Comparison of ENCODE assay signal across 11 mouse cellular contexts in the genomic region with DNA sequence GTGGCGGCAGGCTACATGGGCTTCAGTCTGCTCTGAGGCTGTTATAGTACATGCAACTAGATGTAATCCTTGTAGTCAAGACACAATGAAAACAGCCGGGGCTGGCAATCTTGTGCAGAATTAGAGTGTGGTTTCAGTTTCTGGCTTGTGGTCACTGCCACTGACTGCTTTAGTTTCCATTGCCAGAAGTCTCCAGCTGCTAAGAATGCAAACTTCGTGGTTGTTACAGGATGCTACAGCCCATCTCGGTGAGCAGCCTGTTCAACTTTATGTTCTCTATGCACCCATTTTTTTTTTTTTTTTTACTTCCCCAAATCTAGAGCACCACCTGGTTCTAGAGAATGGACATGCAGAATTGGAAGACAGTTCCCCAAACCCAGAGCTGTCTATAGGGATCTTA. TPM values are rescaled to one million over a fixed set of nuclear protein-coding genes. Genes with fewer than 3 reads are reported as not detected.
DNase-seq lines count a peak whose midpoint lies in the region; ATAC-seq and TF ChIP-seq lines count a peak whose summit lies in the region.
"Had no signal": no experiment of that assay in that cellular context is flagged by ENCODE, and none has a peak within 500 bp of the region (broad histone marks: within the 10 kb centered on the region; RNA-seq: fewer than 3 reads in every experiment).

No protein-coding gene starts in this region.

- no peaks in the 10 kb centered on the region for H3K36me3 ChIP-seq in myocyte (ENCODE audit: control insufficient read depth, insufficient read depth)
- no peaks in the 10 kb centered on the region for H3K36me3 ChIP-seq in forebrain, embryonic 13.5 days (ENCODE audit: poor library complexity, severe bottlenecking)
- H3K36me3 ChIP-seq: lung, embryonic 15.5 days had no signal

- H3K4me2 ChIP-seq in myocyte (ENCODE audit: low read depth), result peak overlapping the region; percentile 73
- no peak overlapping the region for H3K4me2 ChIP-seq in forebrain, embryonic 13.5 days
- H3K4me2 ChIP-seq: lung, embryonic 15.5 days had no signal

- no peak overlapping the region for H3ac ChIP-seq in myocyte (ENCODE audit: control insufficient read depth, insufficient read length)

- ATAC-seq in forebrain, embryonic 13.5 days, result no peak
- ATAC-seq: forebrain, postnatal 0 days; hindbrain, postnatal 0 days had no signal

- no peak for TF ChIP-seq CTCF in bone marrow, adult 2 months (IDR thresholded peaks at IDR 0.05; ENCODE audit: control insufficient read depth, insufficient read depth, low read length)

- no peak overlapping the region for H3K9ac ChIP-seq in forebrain, embryonic 13.5 days
- H3K9ac ChIP-seq: forebrain, postnatal 0 days; lung, embryonic 15.5 days had no signal

- H3K4me1 ChIP-seq in bone marrow, adult 2 months (ENCODE audit: control insufficient read depth, insufficient read depth, low read length), result peaks cover 4% of the 10 kb centered on the region
- H3K4me1 ChIP-seq in forebrain, embryonic 13.5 days, result no peaks in the 10 kb centered on the region

- DNase-seq in lung, postnatal 10 days, result peak; percentile 18
- DNase-seq in lung, postnatal 4 days, result no peak
- DNase-seq in retina, postnatal 1 day, result no peak
- DNase-seq in gastrocnemius, postnatal 10 days, result no peak
- DNase-seq: cerebellum, postnatal 25 days; forebrain, postnatal 0 days had no signal

- no peaks in the 10 kb centered on the region for H3K79me2 ChIP-seq in myocyte (ENCODE audit: control insufficient read depth, insufficient read depth)

- peak overlapping the region; percentile 42 for H3K4me3 ChIP-seq in bone marrow, adult 2 months (replicated peaks; ENCODE audit: control insufficient read depth, low read depth, low read length)
- no peak overlapping the region for H3K4me3 ChIP-seq in myocyte
- H3K4me3 ChIP-seq in forebrain, embryonic 13.5 days, result no peak overlapping the region
- H3K4me3 ChIP-seq: lung, embryonic 15.5 days had no signal

- no peaks in the 10 kb centered on the region for H3K27me3 ChIP-seq in myocyte (ENCODE audit: control insufficient read depth, insufficient read depth, insufficient read length)
- no peaks in the 10 kb centered on the region for H3K27me3 ChIP-seq in forebrain, embryonic 13.5 days
- H3K27me3 ChIP-seq: lung, embryonic 15.5 days had no signal

- H3K9me3 ChIP-seq in forebrain, embryonic 13.5 days (replicated peaks), result peaks cover 4% of the 10 kb centered on the region
- H3K9me3 ChIP-seq: lung, embryonic 15.5 days had no signal

- TF ChIP-seq POLR2A in bone marrow, adult 2 months (IDR thresholded peaks at IDR 0.05; ENCODE audit: borderline replicate concordance, control insufficient read depth, low read depth, low read length), result no peak
- no peak for TF ChIP-seq POLR2A in myocyte (IDR thresholded peaks at IDR 0.05; ENCODE audit: insufficient read length, low read depth)

- WGBS in bone marrow, adult 2 months, result under 1% methylated on average over 4 of the region's 4 CpGs
- WGBS in forebrain, embryonic 13.5 days, result 95% methylated on average over 4 of the region's 4 CpGs

- H3K27ac ChIP-seq in bone marrow, adult 2 months (ENCODE audit: control insufficient read depth, insufficient read depth, low read depth, low read length, poor library complexity), result peak overlapping the region; percentile 74; the same call in 1 of the 2 replicates
- H3K27ac ChIP-seq in forebrain, embryonic 13.5 days, result no peak overlapping the region
- H3K27ac ChIP-seq: hindbrain, postnatal 0 days; lung, embryonic 15.5 days had no signal

TF ChIP-seq in myocyte, 11 proteins besides CTCF, POLR2A, EP300 and RAD21:
- TF ChIP-seq CEBPB (IDR thresholded peaks at IDR 0.05; ENCODE audit: insufficient read depth, poor library complexity, severe bottlenecking), result peak; percentile 89
- TF ChIP-seq MYOG (IDR thresholded peaks at IDR 0.05; ENCODE audit: control insufficient read depth in 1 of 3, insufficient read depth in 1 of 3, insufficient read length in 2 of 3, low read depth in 2 of 3), result peak in 2 of 3 experiments; percentile 23 to 55
- no peak for TF ChIP-seq USF1 (IDR thresholded peaks at IDR 0.05; ENCODE audit: low read depth)
- TF ChIP-seq MYOD1 (IDR thresholded peaks at IDR 0.05; ENCODE audit: control insufficient read depth in 1 of 3, insufficient read length in 2 of 3, low read depth in 2 of 3), result peak in 1 of 3 experiments; percentile 26

RNA-seq across cellular contexts. Expression of a gene that starts 23.2 kb away (rescaled TPM):
- 8.3 and 10.1 TPM in 2 replicates for polyA plus RNA-seq in bone marrow, adult 2 months (2011; ENCODE audit: insufficient read depth, insufficient read length, low replicate concordance, missing spikeins)
- 2.0 TPM for polyA plus RNA-seq in myocyte (2012; fragmentation: generic; extraction: Trizol)
- 15.7 and 16.2 TPM in 2 replicates for polyA plus RNA-seq in forebrain, embryonic 13.5 days (2015; fragmentation: Nextera tagmentation; extraction: Ambion mirVana)
- total RNA-seq in gastrocnemius, postnatal 10 days (2021), result 10 to 100 TPM in 1 of 2 experiments, 1 to 10 TPM in 1; 9.0 to 13.6 TPM
